Mouse (Mus musculus): ENCODE measurements around the gene Ptpn9. TPM values are rescaled to one million over a fixed set of nuclear protein-coding genes. Genes with fewer than 3 reads are reported as not detected.

Ptpn9 gene
- polyA plus RNA-seq, 1 experiment from 2014 or later, result 30.1 TPM

DNA sequence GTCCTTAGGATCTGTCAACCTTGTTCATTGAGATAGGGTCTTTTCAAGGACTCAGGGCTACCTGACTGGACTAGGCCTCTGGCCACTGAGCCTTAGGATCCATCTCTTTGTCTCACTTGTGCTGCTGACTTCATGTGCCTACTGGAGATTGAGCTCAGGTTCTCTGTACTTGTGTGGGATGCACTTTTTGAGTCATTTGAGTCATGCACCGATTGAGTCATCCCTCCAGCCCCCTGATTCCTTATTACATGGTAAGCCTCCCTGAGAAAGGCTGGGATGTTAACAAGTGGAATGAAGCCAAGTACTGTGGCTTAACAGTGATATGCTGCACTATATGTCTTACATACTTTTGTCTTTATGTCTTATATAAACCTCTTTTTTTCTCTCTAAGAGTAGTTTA, 37.0 kb downstream of the Ptpn9 start:
- peaks cover 64% of the 10 kb centered on the region for H3K36me3 ChIP-seq
- no peak overlapping the region for H3K27ac ChIP-seq (replicated peaks)
- no peak for ATAC-seq (ENCODE audit: low FRiP score, low read depth)
- no peaks in the 10 kb centered on the region for H3K9me3 ChIP-seq
- 97% methylated on average over 1 of the region's 1 CpGs for WGBS
- H3K9ac ChIP-seq, result no peak overlapping the region
- H3K4me1 ChIP-seq (replicated peaks), result no peaks in the 10 kb centered on the region
- no peaks in the 10 kb centered on the region for H3K27me3 ChIP-seq
- no peak overlapping the region for H3K4me3 ChIP-seq
- no peak overlapping the region for H3K4me2 ChIP-seq

DNA sequence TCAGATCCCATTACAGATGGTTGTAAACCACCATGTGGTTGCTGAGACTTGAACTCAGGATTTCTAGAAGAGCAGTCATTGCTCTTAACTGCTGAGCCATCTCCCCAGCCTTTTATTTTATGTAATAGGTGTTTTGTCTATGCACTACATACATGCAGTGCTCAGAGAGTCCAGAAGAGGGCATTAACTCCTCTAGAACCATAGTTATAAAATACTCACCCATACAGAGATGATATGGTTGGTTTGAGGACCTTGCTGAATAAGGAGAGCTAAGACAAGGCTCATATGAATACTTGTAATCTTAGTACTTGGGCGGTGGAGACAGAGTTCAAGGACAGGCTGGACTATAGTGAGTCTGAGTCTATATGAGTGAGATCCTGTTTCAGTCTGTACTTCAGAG, 61.5 kb downstream of the Ptpn9 start:
- no peak for ATAC-seq (ENCODE audit: low FRiP score, low read depth)
- H3K36me3 ChIP-seq, result peaks cover 54% of the 10 kb centered on the region
- no peaks in the 10 kb centered on the region for H3K9me3 ChIP-seq
- no peaks in the 10 kb centered on the region for H3K4me1 ChIP-seq (replicated peaks)
- no peaks in the 10 kb centered on the region for H3K27me3 ChIP-seq
- 94% methylated on average over 1 of the region's 1 CpGs for WGBS
- no peak overlapping the region for H3K9ac ChIP-seq
- H3K27ac ChIP-seq (replicated peaks), result no peak overlapping the region
- H3K4me3 ChIP-seq, result no peak overlapping the region
- no peak overlapping the region for H3K4me2 ChIP-seq

DNA sequence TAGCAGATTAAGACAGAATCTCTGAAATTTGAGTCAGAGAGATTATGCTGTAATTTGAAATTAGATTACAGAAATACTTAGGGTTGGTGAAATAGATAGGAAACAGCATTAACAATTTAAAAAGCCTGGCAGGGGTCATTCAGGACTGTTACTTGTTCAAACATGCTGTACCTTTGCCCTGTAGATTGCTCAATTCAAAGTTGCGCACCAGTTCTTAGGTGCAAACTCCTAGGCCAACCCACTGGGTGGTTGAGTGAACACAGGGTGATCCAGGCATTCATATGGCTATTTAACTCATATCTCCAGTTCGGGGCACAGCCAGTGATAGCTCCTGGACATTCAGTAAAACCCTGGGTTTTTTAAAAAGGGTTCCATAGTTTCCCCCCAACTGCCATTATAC, 69.4 kb downstream of the Ptpn9 start:
- Histone ChIP-seq H3K27ac (replicated peaks) (no peak overlapping the region), H3K36me3 (peaks cover 32% of the 10 kb centered on the region), H3K9ac (no peak overlapping the region), H3K9me3 (no peaks in the 10 kb centered on the region), H3K27me3 (no peaks in the 10 kb centered on the region), H3K4me2 (no peak overlapping the region), H3K4me3 (no peak overlapping the region), H3K4me1 (replicated peaks) (no peaks in the 10 kb centered on the region)
- no peak for ATAC-seq (ENCODE audit: low FRiP score, low read depth)
- 99% methylated on average over 2 of the region's 2 CpGs for WGBS

DNA sequence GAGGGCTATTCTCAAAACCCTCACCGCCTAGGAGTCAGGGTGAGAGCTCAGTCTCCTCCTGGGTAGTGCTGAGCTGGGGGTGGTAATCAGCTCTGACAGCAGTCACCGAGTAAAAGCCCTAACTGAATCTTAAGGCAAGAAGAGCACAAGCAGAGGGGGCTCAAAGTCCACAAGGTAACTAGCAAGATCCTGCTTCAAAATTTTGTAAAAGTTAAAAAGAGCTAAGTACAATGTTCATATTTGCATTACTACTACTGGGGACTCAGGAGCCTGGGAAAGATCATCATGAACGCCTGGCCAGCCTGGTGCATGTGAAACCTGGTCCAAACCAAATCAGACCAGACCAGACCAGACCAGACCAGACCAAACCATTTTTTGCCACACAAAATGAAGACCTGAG, 73.5 kb downstream of the Ptpn9 start:
- H3K4me1 ChIP-seq (replicated peaks), result peaks cover 9% of the 10 kb centered on the region
- WGBS, result 76% methylated on average over 3 of the region's 3 CpGs
- no peak for ATAC-seq (ENCODE audit: low FRiP score, low read depth)
- no peak overlapping the region for H3K4me2 ChIP-seq
- no peak overlapping the region for H3K27ac ChIP-seq (replicated peaks)
- H3K4me3 ChIP-seq, result no peak overlapping the region
- no peak overlapping the region for H3K9ac ChIP-seq
- H3K36me3 ChIP-seq, result peaks cover 4% of the 10 kb centered on the region
- no peaks in the 10 kb centered on the region for H3K27me3 ChIP-seq
- H3K9me3 ChIP-seq, result no peaks in the 10 kb centered on the region

DNA sequence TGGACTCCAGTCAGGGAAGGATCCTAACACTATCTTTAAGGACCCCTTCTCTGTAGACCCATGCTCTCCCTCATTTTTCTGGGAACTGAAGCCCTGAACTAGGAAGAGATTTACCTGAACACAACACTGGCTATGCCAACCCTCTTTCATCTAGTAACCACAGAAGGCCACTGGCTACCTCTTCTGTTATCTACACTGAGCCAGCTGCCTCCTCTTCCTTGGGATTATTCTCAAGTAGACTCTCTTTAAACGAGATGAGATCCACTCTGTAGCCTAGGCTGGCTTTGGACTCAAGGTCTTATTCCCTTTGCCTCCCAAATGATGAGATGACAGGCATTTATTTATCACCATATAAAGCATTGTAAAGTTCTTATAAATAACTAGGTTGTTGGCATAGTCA, 75.5 kb downstream of the Ptpn9 start:
- ATAC-seq (ENCODE audit: low FRiP score, low read depth), result no peak
- WGBS, result 73% methylated on average over 1 of the region's 1 CpGs

DNA sequence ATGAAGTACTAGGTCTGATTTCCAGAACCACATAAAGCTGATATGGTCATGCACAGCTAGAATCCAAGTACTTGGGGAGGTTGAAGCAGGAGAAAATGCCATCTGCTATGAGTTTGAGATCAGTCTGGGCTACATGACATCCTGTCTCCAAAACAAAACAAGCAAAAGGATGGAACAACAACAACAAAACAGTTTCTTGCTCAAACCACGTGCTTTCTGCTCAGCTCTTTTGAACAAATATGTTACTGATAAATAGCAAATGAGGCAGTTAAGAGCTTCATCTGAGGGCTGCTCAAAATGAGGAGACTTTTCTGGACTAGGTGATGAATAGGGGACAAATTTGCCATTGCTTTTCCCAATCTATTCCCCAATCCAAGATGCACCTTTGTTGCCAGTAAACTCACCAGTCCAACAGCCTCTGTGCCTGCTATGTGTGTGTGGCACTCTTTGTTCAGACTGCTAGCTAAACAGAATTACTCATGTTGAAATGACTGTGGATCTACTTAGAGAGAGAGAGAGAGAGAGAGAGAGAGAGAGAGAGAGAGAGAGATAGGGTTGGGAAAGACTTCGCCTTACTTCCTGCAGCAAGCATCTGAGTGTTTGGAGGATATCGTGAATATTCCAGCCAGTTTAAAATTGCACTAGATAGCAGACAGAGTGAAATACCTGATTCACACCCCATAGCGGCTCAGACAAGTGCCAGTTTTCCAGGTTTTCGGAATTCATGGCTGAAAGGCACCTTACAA, 76.2 kb downstream of the Ptpn9 start:
- WGBS, result 24% methylated on average over 5 of the region's 5 CpGs
- peak overlapping the region; percentile 97; the same call in 1 of the 2 replicates for H3K27ac ChIP-seq (replicated peaks)
- no peak for ATAC-seq (ENCODE audit: low FRiP score, low read depth)

More for the DNA sequence above, 75.5 kb downstream of the Ptpn9 start:
- Histone ChIP-seq H3K9ac (no peak overlapping the region), H3K27ac (replicated peaks) (no peak overlapping the region), H3K4me2 (no peak overlapping the region), H3K27me3 (no peaks in the 10 kb centered on the region), H3K36me3 (no peaks in the 10 kb centered on the region), H3K4me3 (no peak overlapping the region), H3K4me1 (replicated peaks) (peaks cover 27% of the 10 kb centered on the region), H3K9me3 (no peaks in the 10 kb centered on the region)

DNA sequence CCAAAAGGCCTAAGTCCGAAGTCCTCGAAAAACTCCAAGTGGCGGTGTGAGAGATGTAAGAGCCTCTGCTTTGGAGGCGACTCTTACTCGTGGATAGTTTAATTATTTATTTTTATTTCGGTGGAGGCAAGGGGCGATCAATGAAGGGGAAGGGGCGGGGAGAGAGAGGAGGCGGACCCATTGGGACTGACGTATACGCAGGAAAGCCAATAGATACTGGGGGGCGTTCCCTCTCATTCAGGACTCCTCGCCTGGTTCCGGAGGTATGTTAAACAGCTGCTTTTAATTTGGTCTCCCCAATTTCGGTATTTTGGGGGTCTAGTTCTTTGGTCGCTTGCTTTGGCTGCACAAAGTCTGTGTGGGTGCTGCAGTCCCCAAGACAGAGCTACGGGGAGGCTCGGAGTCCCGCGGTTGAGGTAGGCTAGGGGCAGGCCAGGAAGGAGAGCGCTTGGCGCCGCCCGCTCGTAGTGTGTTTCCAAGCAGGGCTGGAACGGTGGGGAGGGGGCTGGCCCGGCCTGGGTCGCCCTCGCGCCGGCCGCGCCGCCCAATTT, 77.2 kb downstream of the Ptpn9 start, which contains the start of gene Sin3a:
Gene Sin3a (plus strand): TSS at position 240 of the 551 bp plus-strand sequence.
- H3K27ac ChIP-seq (replicated peaks), result peak within 1 kb of the TSS; percentile 97
- peak within 1 kb of the TSS; percentile 65 for H3K9ac ChIP-seq
- peak within 1 kb of the TSS; percentile 83 for H3K4me3 ChIP-seq
- ATAC-seq (ENCODE audit: low FRiP score, low read depth), result no peak
- H3K9me3 ChIP-seq, result no peaks in the 10 kb centered on the region
- peaks cover 29% of the 10 kb centered on the region for H3K4me1 ChIP-seq (replicated peaks)
- WGBS, result under 1% methylated on average over 34 of the region's 34 CpGs
- no peaks in the 10 kb centered on the region for H3K27me3 ChIP-seq
- H3K36me3 ChIP-seq, result no peaks in the 10 kb centered on the region
- peak within 1 kb of the TSS; percentile 82 for H3K4me2 ChIP-seq

More for the DNA sequence above, 76.2 kb downstream of the Ptpn9 start:
- Histone ChIP-seq H3K4me1 (replicated peaks) (peaks cover 29% of the 10 kb centered on the region), H3K9me3 (no peaks in the 10 kb centered on the region), H3K4me2 (peak overlapping the region; percentile 82), H3K27me3 (no peaks in the 10 kb centered on the region), H3K9ac (peak overlapping the region; percentile 65; the same call in 1 of the 2 replicates), H3K4me3 (peak overlapping the region; percentile 83), H3K36me3 (no peaks in the 10 kb centered on the region)

DNA sequence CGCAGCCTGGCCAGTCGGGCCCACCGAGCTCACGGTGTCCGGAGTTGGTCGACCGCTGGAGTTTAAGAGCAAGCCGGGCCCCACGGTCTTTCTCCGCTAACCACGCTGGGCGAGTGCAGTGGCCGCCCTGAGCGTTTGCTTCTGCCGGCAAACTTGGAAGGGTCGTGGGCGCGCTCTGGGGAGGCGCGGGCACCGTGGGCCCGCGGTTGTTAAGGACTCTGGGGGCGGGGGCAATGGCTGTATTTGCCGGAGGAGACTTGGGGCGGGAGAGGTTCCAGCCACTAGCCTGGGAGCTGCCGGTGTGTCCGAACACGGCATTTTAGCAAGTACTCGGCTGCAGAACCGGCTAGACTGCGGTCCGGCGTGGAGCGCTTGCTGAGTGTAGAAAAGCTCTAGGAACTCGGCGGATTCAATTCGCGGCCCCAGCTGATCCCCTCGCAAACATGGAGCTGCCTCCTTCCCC, 77.8 kb downstream of the Ptpn9 start:
- Histone ChIP-seq H3K9ac (peak overlapping the region; percentile 65), H3K4me2 (peak overlapping the region; percentile 82), H3K27ac (replicated peaks) (peak overlapping the region; percentile 97), H3K4me1 (replicated peaks) (peaks cover 35% of the 10 kb centered on the region), H3K27me3 (no peaks in the 10 kb centered on the region), H3K9me3 (no peaks in the 10 kb centered on the region), H3K36me3 (no peaks in the 10 kb centered on the region), H3K4me3 (peak overlapping the region; percentile 83)
- under 1% methylated on average over 40 of the region's 40 CpGs for WGBS
- no peak for ATAC-seq (ENCODE audit: low FRiP score, low read depth)

DNA sequence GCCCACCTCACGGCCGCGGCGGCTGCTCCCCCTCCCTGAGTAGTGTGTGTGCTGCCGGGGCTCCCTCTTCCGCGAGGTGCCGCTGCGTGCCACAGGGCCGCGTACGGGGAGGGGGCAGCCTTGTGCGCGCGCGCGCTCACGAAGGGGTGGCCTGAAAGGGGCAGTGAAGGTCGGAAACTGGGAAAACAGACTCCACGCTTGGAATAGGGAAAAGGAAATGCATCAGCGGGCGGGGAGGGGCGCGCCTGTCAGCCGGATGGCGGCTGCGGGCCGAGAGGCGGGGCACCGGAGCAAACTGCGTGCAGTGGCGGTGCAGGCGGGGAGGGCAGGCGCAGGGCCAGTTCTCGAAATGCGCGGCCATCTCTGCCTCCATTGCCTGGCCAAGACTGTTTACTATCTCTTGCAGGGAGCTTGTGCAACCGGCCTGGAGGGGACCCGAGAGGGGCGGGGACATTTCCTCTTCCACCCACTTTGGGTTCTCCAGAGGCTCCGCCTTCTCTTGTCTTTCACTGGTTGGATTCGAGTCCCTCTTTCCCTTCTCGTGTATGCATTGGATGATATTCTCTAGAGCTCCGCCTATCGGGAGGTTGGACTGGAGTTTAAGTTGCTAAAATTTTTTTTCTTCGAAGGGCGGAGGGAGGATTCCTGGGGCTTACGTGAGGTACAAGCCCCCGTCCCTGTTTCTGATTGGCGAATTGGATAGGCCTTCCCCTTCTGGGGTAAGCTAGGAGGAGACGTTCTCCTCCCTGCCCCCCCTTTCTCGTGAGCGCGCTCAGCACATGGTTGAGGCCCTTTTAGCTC, 78.5 kb downstream of the Ptpn9 start:
- no peaks in the 10 kb centered on the region for H3K27me3 ChIP-seq
- H3K4me1 ChIP-seq (replicated peaks), result peaks cover 41% of the 10 kb centered on the region
- WGBS, result under 1% methylated on average over 45 of the region's 54 CpGs
- H3K36me3 ChIP-seq, result no peaks in the 10 kb centered on the region
- peak overlapping the region; percentile 82 for H3K4me2 ChIP-seq
- H3K9me3 ChIP-seq, result no peaks in the 10 kb centered on the region
- peak overlapping the region; percentile 97 for H3K27ac ChIP-seq (replicated peaks)
- peak overlapping the region; percentile 83 for H3K4me3 ChIP-seq
- H3K9ac ChIP-seq, result peak overlapping the region; percentile 65
- peak; percentile 78 for ATAC-seq (ENCODE audit: low FRiP score, low read depth)

DNA sequence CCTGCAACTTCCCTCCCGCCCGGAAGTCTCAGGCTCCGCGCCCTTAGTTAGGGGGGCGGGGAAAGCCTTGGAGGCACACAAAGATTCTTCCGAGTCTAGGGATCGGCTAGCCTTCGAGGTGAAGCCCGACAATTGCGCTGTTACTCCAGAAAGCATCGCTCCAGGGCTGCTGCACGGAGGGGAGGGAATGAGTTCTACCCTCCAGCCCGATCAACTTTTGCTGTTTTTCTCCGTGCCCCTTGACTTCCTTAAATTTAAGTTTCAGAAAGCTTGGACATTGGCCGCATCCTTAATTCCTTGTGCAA, 79.0 kb downstream of the Ptpn9 start:
- 0% methylated on average over 15 of the region's 15 CpGs for WGBS
- peaks cover 43% of the 10 kb centered on the region for H3K4me1 ChIP-seq (replicated peaks)

DNA sequence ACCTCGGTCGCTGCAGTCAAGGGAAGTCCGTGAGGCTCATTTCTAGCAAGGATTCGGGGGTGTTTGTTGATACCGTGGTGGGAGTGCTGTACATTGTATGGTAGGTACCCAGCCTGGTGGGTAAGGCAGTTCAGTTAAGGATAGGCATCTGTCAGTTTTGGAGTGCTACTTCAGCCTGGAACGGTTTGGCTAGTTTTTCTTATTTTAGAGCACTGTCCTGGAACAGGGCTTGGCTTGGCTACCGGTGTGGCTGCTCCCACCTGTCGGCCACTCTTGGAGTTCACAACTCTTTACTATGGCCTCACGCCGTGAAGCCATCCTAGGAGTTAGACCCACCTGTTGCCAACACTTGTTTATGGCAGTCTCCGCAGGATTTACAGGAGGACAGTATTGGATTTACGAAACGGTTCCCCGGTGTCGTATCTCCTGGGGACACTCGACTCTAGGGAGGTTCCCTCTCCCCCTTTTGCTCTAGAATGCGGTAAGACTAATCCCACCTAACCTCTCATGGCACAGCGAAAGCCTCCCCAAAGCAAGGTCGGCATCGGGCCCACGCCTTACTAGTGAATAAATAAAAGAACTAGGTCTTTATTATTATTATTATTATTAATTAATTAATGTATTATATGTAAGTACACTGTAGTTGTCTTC, 79.6 kb downstream of the Ptpn9 start:
- WGBS, result 4% methylated on average over 21 of the region's 21 CpGs
- Histone ChIP-seq H3K9ac (peak overlapping the region; percentile 32), H3K4me3 (peak overlapping the region; percentile 83), H3K4me2 (peak overlapping the region; percentile 82), H3K36me3 (no peaks in the 10 kb centered on the region), H3K27ac (replicated peaks) (peak overlapping the region; percentile 78), H3K27me3 (no peaks in the 10 kb centered on the region), H3K9me3 (no peaks in the 10 kb centered on the region), H3K4me1 (replicated peaks) (peaks cover 43% of the 10 kb centered on the region)
- ATAC-seq (ENCODE audit: low FRiP score, low read depth), result no peak

More for the DNA sequence above, 79.0 kb downstream of the Ptpn9 start:
- no peaks in the 10 kb centered on the region for H3K27me3 ChIP-seq
- H3K4me2 ChIP-seq, result peak overlapping the region; percentile 82
- H3K27ac ChIP-seq (replicated peaks), result peak overlapping the region; percentile 78
- peak overlapping the region; percentile 83 for H3K4me3 ChIP-seq
- no peaks in the 10 kb centered on the region for H3K9me3 ChIP-seq
- no peak for ATAC-seq (ENCODE audit: low FRiP score, low read depth)
- peak overlapping the region; percentile 32 for H3K9ac ChIP-seq
- no peaks in the 10 kb centered on the region for H3K36me3 ChIP-seq
